Mouse (Mus musculus) olfactory bulb, adult 2 months (tissue): Measurements from ENCODE around the gene Prnd. TPM values are rescaled to one million over a fixed set of nuclear protein-coding genes. Genes with fewer than 3 reads are reported as not detected.

ENCODE experiments used
- H3K27ac ChIP-seq: fragments of 200-500 bp; 2 replicates; pipeline ENCODE4 v1.5.1; 2012; ENCODE audit warnings: low read depth, low read length; ENCODE audit not compliant: insufficient read depth
- H3K4me1 ChIP-seq: fragments of 200-500 bp; 2 replicates; pipeline ENCODE4 v1.6.1; 2012; ENCODE audit warnings: low read length; ENCODE audit not compliant: control insufficient read depth, insufficient read depth
- H3K4me3 ChIP-seq: fragments of 200-500 bp; 2 replicates; pipeline ENCODE4 v1.5.1; 2012; ENCODE audit warnings: mild to moderate bottlenecking, low read depth, low read length, moderate library complexity; ENCODE audit not compliant: insufficient read depth
- CTCF ChIP-seq: fragments of 200-500 bp; IDR thresholded peaks from 2 replicates; pipeline ENCODE4 v1.5.1; 2012; ENCODE audit warnings: low read depth, mild to moderate bottlenecking, low read length, moderate library complexity; ENCODE audit not compliant: insufficient read depth
- POLR2A ChIP-seq: fragments of 200-500 bp; IDR thresholded peaks from 2 replicates; pipeline ENCODE4 v1.6.1; 2012; ENCODE audit warnings: mild to moderate bottlenecking, low read depth, low read length, moderate library complexity; ENCODE audit not compliant: insufficient read depth
- WGBS: fragments of 180-500 bp; shearing (Covaris S2); methylation state at CpG from one replicate; pipeline ENCODE4 v1.1.7; 2018; 5-methylcytosine and 5-hydroxymethylcytosine counted together
- polyA plus RNA-seq: library from polyadenylated mRNA; stranded (reverse); fragments of >200 nt; gene quantifications from 2 replicates; pipeline ENCODE4 v1.2.4, GENCODE M21; 2012; ENCODE audit warnings: low replicate concordance; ENCODE audit not compliant: missing spikeins, insufficient read depth, insufficient read length

Gene Prnd
- polyA plus RNA-seq, 1 experiment, result not detected

DNA sequence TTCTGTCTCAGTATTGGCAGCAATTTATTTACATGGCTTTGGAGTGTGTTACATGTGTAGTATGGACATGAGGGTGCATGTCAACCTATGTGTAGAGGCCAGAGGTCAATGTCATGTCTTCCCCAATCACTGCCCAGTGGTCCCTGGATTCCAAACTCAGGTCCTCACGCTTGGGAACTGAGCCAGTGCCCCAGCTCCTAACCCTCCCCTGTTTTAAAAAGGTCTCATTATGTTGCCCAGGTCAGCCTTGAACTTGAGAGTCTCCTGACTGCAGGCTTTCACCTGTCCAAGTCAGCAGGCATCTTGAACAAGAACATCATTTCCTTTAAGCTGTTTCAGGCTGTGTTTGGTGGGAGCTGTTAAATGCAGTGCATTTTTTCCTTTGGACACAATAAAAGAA lies 41.8 kb upstream of the Prnd start:
- TF ChIP-seq CTCF (no peak), POLR2A (no peak)
- Histone ChIP-seq H3K4me1 (peaks cover 14% of the 10 kb centered on the region), H3K27ac (peak overlapping the region; percentile 75), H3K4me3 (no peak overlapping the region)
- whole genome bisulfite sequencing, result 84% methylated on average over 1 of the region's 1 CpGs

DNA sequence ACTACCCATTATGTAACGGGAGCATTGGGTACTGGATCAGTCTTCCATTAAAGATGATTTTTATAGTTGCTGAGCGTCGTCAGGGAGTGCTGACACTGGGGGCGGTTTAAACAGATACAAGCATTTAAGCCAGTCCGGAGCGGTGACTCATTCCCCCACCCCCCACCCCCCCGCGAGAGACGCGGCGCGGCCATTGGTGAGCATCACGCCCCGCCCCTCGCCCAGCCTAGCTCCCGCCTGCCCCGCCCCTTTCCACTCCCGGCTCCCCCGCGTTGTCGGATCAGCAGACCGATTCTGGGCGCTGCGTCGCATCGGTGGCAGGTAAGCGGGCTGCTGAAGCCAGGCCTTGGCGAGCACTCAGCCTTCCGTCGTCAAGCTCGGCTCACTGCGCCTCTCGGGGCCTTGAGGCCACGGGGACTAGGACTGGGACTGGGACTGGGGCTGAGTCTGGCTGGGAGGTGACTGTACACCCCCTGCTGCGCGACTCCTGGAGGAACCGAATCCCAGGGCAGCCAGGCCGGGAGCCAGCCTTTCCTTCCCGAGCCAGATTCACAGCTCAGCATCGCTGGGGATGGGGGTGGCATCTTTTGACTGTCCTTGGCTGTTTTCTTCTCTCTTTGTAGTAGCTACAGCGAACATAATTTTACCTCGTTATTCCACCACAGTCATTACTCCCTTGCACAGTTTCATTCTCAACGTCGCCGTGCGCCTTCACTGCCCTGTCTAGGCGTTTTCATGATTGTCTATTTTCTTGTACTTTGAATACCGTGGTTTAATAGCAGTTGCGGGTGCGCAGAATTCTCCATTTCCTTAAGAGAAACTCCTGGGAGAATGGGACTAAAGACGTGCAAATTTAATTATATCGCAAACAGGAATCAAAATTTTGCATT lies 40.7 kb upstream of the Prnd start, which contains the start of the genes Prnp and Prn:
Gene Prnp, plus strand, starts transcription at position 246 of the 890 bp plus-strand sequence.
Gene Prn, plus strand, starts transcription at position 275 of the 890 bp plus-strand sequence.
- TF ChIP-seq POLR2A, result peak; percentile 76; the same call in 1 of the 2 replicates
- TF ChIP-seq CTCF, result no peak
- Histone ChIP-seq H3K4me1 (peaks cover 8% of the 10 kb centered on the region), H3K27ac (peak within 1 kb of the TSS; percentile 97), H3K4me3 (peak within 1 kb of the TSS; percentile 74)
- WGBS, result 2% methylated on average over 52 of the region's 52 CpGs

DNA sequence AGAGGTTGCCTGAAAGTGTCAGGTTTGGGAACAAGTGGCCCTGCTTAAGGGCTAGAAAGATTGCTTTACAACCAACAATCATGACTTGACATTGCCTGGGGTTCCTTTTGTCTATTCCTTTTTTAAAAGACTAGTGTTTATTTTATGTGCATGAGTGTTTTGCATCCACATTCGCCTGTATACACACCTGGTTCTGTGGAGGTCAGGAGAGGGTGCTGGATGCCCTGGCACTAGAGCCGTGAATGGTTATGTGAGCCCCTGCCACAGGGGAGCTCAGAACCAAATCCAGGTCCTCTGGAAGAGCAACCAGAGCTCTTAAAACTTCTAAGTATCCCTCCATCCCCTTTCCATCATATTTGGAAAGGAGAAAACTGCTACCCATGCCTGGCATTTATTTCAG lies 39.8 kb upstream of the Prnd start:
- Histone ChIP-seq H3K27ac (peak overlapping the region; percentile 56; the same call in 1 of the 2 replicates), H3K4me1 (peaks cover 8% of the 10 kb centered on the region), H3K4me3 (peak overlapping the region; percentile 48; the same call in 1 of the 2 replicates)
- 25% methylated on average over 2 of the region's 2 CpGs for WGBS
- TF ChIP-seq CTCF, result no peak
- no peak for TF ChIP-seq POLR2A

DNA sequence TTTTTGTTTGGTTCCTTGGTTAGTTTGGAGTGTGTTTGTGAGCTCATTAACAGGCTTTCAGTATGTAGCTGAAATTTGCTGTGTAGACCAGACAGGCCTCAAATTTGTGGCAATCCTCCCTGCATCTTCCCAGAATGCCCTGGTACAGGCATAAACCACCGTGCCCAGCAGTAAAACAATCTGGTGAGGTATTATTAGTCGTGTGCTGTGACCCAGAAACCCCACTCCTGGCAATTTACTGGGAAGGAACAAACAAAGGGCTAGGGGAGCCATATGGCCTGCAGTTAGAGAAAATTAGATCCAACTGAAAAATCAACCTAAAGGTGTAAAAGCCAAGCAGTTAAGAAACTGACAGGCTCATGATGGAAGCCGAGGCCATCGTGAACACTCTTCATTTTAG lies 39.3 kb upstream of the Prnd start:
- Histone ChIP-seq H3K4me1 (peaks cover 8% of the 10 kb centered on the region), H3K4me3 (peak overlapping the region; percentile 23), H3K27ac (0 out of 2 replicates have a peak overlapping the region, but pooled peaks have one; percentile 48)
- 25% methylated on average over 4 of the region's 4 CpGs for WGBS
- TF ChIP-seq CTCF (no peak), POLR2A (no peak)

DNA sequence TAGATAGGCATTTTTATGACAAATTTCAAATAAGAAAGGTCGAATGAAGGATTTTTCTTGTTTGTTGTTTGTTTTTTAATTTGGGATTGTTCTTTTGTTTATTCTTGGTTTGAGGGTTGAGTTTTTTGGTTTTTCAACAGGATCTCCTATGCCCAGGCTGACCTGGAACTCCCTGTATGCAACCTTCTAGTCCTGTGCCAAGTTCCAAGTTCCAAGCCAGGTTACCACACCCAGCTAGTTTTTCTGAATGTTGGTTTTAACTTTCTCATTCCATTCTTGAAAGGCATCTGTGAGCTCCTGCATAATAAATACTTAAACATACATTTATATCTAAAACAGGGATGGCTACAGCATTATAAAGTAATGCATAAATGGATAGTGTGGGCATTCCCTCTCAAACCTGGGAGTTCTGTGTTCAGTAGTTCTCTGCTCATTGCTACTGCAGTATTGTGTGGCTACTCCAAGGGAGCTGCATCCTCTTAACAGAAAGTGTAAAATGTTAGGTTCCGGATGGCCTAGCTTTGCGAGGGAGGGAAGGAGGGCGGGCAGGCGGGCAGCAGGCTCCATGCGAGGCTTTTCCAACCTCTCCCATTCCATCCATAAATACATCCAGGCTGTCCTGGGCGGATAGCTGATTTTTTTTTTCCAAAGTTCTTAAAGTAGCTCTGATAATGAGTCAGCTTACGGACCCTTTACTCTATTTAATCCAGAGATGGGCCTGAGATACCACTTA lies 38.0 kb upstream of the Prnd start:
- peak overlapping the region; percentile 31 for H3K4me3 ChIP-seq
- no peak overlapping the region for H3K27ac ChIP-seq
- H3K4me1 ChIP-seq, result peaks cover 8% of the 10 kb centered on the region
- WGBS, result 42% methylated on average over 8 of the region's 8 CpGs
- TF ChIP-seq CTCF (no peak), POLR2A (no peak)

DNA sequence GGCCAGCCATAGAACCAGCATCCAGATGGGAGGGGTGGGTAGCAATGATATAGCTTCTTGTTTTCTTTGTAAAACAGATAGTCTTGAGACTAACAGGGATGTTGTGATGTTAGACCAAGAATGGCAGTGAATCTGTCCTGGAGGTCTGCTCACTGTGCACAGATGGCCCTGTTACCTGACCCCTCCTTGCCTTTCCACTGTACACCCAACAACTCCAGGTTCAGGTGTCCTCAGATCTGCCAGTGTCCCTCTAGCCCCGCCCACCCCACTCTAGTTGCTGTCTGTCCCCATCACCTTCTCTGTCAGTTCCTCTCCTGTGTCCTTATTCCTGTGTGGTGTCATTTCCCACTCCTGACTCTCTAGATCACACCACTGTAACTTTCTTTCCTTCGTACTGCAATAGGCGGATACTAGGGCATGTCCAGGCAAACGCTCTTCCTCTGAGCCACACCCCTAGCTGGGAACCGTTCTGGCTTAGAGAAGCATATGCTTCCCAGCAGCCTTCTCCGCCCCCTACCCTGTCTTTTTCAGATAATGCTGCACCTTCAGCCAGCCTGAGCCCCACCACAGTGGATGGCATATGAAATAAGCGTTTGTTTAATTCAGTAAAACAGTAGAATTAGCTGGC lies 18.3 kb upstream of the Prnd start:
- H3K4me3 ChIP-seq, result no peak overlapping the region
- WGBS, result 59% methylated on average over 7 of the region's 7 CpGs
- H3K4me1 ChIP-seq, result peaks cover 8% of the 10 kb centered on the region; the same call in 1 of the 2 replicates
- no peak overlapping the region for H3K27ac ChIP-seq
- no peak for TF ChIP-seq CTCF
- TF ChIP-seq POLR2A, result no peak

DNA sequence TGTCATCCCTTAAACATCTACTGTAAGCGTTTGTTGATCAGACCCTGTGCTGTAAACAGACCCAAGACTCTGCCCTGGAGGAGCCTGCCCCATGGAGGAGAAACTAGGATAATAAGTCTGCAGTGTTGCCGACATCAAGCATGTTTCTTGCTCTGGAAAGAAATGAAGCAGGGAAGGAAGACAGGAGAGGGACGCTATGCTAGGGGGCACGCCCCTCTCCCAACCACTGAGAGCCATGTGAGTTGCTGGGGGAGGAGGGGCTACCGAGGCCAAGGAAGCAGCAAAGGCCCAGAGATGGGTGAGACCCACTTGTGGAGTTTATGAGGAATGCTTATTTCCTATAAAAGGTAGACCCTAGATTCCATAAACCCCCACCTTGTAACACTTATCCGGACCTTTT lies 17.6 kb upstream of the Prnd start:
- Histone ChIP-seq H3K27ac (peak overlapping the region; percentile 40; the same call in 1 of the 2 replicates), H3K4me3 (no peak overlapping the region), H3K4me1 (peaks cover 8% of the 10 kb centered on the region; the same call in 1 of the 2 replicates)
- WGBS, result 39% methylated on average over 6 of the region's 6 CpGs
- TF ChIP-seq POLR2A, result no peak
- TF ChIP-seq CTCF, result no peak

DNA sequence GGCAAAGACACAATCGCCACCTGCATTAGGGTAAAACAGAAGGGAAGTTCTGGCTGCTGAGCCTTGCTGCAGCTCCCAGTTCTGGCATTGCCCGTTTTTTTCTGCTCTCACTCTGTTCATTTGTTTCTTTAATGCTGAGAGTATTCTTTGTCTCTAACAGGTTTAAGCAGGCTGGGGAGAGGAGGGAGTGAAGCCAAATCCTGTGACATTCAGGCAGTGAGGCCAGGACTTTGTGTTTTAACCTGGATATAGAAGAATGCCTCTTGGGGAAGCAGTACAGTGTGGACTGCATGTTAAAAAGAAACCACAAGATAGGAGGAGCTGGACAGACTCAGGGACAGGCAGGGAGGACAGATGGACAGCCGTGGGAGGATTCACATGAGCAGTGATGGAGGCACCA lies 17.1 kb upstream of the Prnd start:
- H3K27ac ChIP-seq, result 0 out of 2 replicates have a peak overlapping the region, but pooled peaks have one; percentile 40

More for the DNA sequence above, 17.1 kb upstream of the Prnd start:
- TF ChIP-seq CTCF (no peak), POLR2A (no peak)
- 40% methylated on average over 3 of the region's 3 CpGs for WGBS
- peaks cover 8% of the 10 kb centered on the region; the same call in 1 of the 2 replicates for H3K4me1 ChIP-seq
- no peak overlapping the region for H3K4me3 ChIP-seq
